Mouse (Mus musculus) mature B cell (primary cell): ENCODE data around the gene Atp1a4.

Source experiments
- in situ Hi-C: fragments of 300-500 bp; cut with MboI; formaldehyde crosslinking; loops from 2 replicates; pipeline ENCODE4 v1.14.3; 2019

Atp1a4 gene

DNA sequence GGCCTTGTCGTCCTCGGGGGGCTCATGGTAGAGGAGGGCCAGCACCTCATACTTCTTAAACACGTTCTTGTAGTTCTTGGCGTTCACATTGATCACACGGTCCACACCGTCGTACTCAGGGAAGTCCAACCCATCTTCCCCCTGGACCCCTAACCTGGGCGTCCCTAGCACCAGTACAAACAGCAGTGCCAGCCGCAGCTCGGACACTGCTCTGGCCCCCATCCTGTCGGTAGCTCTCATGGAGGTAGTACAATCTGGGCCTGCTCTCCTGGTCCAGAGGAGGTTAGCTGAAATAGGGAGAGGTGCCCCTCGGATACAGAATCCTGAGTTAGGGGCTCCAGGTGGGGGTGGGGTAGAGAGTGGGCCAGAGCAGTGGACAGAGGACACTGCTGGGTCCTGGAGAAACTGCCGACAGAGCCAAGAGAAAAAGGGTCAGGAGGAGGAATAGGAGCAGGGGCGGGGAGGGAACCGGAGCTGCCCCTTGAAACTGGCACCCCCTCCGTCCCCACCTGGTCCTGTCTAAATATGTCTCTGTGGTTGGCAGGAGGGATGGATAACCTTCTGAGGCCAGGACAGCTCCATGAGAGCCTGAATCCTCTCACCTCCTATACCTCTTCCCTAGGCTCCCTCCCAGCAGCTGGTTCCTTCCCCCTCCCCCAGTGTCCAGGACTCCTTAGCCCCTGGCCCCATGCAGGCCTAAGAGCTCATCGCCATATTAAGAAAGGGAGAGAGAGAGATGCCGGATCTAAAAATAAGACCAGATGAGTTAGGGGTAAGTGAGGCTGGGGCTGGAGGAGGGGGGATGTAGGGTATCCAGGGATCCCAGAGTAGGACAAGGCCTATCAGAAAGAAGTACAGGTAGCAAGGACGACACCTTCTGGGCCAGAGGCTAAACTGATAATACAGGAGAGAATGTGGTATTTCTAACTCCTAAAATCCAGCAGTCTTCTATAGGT lies 38.5 kb downstream of the Atp1a4 start, which contains the start of gene Casq1:
Gene Casq1 (minus strand): TSS at position 418 of the 956 bp plus-strand sequence.
- in situ Hi-C loops = no loop called here

DNA sequence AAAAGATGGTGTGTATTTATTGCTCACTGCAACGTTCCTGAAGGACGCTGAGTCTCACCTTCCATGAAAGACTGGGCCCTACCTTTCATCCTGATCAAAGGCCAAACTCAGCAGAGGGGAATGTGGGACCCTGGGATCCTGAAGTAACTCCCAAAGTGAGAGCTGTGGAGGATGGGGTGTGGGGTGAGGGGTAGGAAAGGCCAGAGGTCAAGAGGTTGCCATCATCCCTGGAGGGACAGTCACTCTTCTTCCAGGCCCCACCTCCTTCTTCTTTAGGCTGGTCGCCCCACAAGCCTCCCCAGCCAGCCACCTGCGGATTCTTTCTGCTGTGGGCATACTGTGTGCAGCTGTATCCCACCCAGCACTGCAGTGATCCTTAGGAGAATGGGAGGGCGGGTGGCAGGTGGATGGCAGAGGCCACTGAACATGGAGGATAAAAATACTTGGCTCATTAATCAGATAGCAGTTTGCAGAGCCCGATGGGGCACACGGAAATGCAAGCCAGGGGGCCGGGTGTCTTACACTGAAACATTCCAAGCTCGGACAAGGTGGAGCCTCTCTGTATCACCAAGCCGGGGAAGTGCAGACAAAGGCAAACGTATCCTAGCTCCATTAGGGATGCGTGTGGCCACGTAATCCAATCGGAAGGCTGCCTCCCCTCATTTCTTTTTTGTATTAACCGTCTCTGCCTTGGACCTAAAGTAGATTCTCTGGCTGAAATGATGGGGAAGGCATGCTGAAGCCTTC lies 39.9 kb downstream of the Atp1a4 start:
- in situ Hi-C loops = no loop called here

DNA sequence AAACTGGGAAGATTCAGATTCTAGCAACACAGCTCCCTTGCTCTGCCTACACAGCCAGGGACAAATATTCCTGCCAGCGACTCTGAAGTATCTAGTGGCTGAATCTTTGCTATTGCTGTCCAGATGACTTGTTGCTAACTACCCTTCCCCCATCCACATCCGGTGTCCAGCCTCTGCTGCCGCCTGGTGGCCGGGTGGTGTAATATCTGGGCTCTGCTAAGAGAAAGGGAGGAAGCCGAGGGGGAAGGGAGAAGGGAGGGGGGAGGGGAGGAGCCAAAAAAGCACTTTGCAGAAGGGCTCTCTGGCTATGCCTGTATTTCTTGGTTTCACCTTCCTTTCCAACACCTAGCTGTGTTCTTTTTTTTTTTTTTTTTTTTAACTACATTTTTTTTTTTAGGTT lies 41.1 kb downstream of the Atp1a4 start:
- in situ Hi-C loops = no loop called here

- in situ Hi-C loops = no loop called here
These were observed 43.5 kb downstream of the Atp1a4 start for GRCm38 (mm10) chr1:172214748-172215147.

DNA sequence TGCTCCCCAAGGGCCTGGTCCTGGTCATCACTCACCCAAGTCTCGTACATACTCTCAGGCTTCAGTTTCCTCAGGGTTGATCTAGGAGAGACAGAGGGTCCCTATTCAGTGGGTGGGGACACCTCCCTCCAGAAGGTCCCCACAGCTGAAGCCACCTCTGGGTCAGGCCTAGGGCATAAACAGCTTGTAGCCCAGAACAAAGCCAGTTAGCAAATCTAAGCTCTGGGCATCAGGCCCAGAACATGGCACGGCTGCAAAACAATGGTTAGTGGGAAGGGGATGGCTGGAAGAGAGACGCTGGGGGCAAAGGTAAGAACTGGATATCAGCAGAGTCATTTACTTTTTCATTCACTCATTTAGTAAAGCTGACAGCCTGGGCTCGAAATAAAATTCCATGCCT lies 44.4 kb downstream of the Atp1a4 start:
- in situ Hi-C loops = no loop called here

DNA sequence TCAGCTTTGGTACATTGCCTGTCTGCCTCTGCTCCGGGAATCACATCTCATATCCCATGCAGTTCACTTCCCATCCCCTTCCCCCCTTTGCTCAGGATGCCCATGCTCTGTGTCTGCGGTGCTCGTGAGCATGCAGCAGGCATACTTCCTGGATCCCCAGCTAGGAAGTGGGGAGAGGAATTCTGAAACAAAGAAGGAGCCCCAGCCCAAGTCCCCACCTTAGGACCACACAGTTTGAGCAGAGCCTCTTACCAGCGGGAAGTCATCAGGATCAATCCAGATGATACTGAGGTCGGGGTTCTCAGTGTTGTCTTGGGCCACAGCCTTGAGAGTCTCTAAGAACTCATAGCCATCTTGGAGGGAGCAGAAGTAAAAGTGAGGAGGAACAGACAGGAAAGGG lies 45.4 kb downstream of the Atp1a4 start:
- in situ Hi-C loops = no loop called here

GRCm38 (mm10) chr1:172207111-172207584 lies 51.1 kb downstream of the Atp1a4 start:
- in situ Hi-C loops = no loop called here

- in situ Hi-C loops = no loop called here
These were observed 51.9 kb downstream of the Atp1a4 start, which contains the start of gene Pea15a for GRCm38 (mm10) chr1:172206141-172206917. Pea15a (minus strand) TSS chr1:172206804.

DNA sequence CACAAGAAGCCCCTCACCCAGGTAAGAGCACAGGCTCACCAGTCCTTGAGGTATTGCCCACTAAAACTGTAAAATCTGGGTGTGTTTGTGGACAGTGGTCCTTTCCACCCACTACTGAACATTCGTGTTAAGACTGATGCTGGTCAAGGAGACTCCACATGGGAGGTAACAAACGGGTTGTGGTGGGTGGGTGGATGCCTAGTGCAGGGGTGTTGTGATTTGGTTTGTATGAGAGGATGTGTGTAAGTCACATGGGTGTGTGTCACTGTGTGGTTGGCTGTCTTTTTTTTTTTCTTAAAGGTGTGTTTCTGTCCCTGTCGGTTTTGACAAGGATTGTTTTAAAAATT lies 52.5 kb downstream of the Atp1a4 start:
- in situ Hi-C loops = no loop called here

DNA sequence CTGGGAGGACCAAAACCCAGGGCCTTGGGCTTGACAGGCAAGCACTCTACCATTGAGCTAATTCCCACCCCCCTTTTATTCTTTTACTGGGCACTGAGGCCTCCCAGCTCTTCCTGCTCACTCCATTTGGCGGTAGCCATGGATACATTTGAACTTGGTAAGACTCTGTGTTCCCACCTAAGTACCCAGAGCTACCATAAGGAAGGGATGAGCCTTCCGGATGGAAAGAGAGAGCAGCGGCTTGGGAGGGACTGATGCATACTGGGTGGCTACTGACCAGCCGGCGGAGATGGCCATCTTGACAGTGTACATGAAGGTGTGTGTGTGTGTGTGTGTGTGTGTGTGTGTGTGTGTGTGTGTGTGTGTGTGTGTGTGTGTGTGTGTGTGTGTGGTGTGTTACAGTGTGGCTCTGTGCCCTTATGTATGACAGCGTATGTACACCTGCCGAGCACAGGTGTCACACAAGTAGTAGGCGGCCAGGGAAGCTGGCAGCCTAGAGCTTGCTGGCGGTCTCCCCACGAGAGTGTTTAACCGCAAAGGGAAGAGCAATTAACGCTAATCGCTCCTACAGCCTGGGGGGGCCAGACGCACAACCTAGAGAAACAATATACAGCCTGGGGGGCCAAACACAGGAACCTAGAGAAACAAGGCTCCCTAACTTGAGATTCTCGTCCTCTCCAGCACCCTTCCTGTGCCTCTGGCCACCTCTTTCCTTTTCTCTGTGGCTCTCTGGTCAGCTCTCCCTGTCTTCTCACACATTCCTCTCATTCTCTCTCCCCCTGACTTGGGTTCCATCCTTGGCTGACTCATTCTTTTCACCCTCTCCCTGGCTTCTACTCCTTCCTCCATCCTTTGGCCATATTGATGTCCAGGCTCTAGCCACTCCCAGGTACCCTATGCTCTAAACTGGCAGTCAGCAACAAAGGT lies 53.1 kb downstream of the Atp1a4 start:
- in situ Hi-C loops = no loop called here

- in situ Hi-C loops = no loop called here
These were observed 54.0 kb downstream of the Atp1a4 start for GRCm38 (mm10) chr1:172204033-172204813.

GRCm38 (mm10) chr1:172203566-172203965 lies 54.6 kb downstream of the Atp1a4 start:
- in situ Hi-C loops = no loop called here

- in situ Hi-C loops = no loop called here
These were observed 55.2 kb downstream of the Atp1a4 start for GRCm38 (mm10) chr1:172202894-172203522.

DNA sequence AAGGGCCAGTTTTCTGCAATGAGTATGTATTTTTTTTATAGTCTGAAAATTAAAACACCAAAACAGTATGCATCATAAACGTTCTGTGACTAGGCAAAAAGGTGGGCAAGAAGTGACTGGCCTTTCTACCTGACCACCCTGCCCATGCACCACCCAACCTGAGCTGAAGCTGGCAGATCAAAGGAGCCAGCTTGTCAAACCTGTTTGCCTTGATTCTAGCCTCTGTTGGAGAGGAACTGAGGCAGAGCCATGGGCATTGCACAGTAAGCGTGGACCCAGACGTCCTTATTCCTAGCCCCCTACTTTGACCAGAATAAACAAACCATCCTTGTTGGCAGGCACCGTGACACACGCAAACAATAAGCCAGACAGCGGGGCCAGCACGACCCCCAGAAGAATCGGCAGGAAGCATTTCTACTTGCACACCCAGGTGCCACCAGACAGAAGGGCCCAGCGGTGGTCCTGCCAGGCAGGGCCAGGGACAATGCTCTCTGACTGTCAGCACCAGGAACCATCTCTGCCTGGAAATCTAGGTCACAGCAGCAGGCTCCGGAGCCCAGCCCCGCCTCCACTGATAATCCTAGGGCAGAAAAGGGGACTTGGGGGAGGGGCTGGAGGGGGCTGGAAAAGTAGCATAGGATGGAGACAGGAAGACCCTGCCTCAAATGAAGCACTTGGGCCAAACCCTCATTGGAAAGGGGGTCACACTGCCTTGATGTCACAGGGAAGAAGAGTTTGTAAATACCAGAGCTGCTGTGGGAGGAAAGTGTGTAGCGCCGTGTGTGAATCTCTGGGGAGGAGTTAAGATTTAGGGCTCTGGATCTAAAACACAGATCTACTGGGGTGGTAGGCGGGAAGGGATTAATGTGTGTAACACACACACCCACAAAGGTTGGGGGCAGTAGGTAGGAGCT lies 56.0 kb downstream of the Atp1a4 start:
- in situ Hi-C loops = no loop called here

DNA sequence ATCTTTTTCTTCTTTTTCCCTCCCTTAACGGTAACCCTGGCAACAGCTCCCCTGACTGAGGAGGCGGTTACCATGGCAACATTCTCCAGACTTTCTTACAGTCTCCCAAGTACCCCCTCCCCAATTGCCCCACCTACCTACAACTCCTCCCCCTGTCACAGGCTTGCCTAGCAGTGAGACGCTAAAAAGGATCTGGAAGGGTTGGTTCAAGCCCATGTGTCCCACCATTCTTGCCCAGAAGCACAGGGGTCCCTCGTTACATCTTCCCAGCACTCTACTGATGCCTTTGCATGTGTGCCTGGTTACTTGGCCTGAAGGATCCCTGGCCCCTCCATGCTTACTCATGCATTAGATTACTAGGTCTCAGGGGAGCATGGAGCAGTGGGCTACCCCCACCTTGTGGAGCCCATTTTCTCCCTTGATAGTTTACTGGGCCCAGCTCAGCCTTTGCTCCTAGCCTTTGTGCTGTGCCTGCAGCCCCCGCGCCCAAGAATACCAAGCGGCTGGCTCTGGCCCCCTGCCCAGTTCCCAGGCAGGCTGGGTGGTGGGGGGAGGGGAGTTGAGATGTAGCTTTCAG lies 57.3 kb downstream of the Atp1a4 start:
- in situ Hi-C loops = no loop called here

GRCm38 (mm10) chr1:172200161-172200560 lies 58.1 kb downstream of the Atp1a4 start:
- in situ Hi-C loops = no loop called here

GRCm38 (mm10) chr1:172198996-172199395 lies 59.2 kb downstream of the Atp1a4 start:
- in situ Hi-C loops = no loop called here

GRCm38 (mm10) chr1:172198316-172198715 lies 59.9 kb downstream of the Atp1a4 start:
- in situ Hi-C loops = no loop called here
